Mouse (Mus musculus) MEL (cell line): Measurements from ENCODE around the gene Mpp4. TPM values are rescaled to one million over a fixed set of nuclear protein-coding genes. Genes with fewer than 3 reads are reported as not detected.

Experiments used
- DNase-seq: peaks from one replicate; pipeline ENCODE4 v3.0.0; 2011; ENCODE audit warnings: low read depth, low spot score
- H3K27ac ChIP-seq: 2 replicates; pipeline ENCODE4 v1.5.1; 2012; ENCODE audit warnings: low read depth, mild to moderate bottlenecking, control low read depth, low read length, moderate library complexity; ENCODE audit not compliant: control insufficient read depth
- H3K27me3 ChIP-seq, 2 experiments: fragments of 150-350 bp in 1 of 2; sonication (generic) in 1 of 2; 2 replicates each; pipeline ENCODE4 v1.6.1; 2012; ENCODE audit warnings: low read length in 2 of 2, mild to moderate bottlenecking in 2 of 2, improper control_type of control experiment in 1 of 2, moderate library complexity in 1 of 2; ENCODE audit not compliant: insufficient read depth in 2 of 2, control insufficient read depth in 1 of 2
- H3K36me3 ChIP-seq, 2 experiments: 2 replicates each; pipeline ENCODE4 v1.6.1; 2012 to 2014; ENCODE audit warnings: low read length in 2 of 2, improper control_type of control experiment in 1 of 2, inconsistent platforms in 1 of 2, mild to moderate bottlenecking in 1 of 2; ENCODE audit not compliant: insufficient read depth in 2 of 2, control insufficient read depth in 1 of 2
- H3K4me1 ChIP-seq, 2 experiments: fragments of 150-350 bp in 1 of 2; sonication (generic) in 1 of 2; 2 replicates each; pipeline ENCODE4 v1.6.1; 2012; ENCODE audit warnings: low read length in 2 of 2, improper control_type of control experiment in 1 of 2, mild to moderate bottlenecking in 1 of 2; ENCODE audit not compliant: insufficient read depth in 2 of 2, control insufficient read depth in 1 of 2
- H3K4me3 ChIP-seq, 2 experiments: fragments of 150-350 bp in 1 of 2; sonication (generic) in 1 of 2; 2 replicates each; pipeline ENCODE4 v1.5.1; 2012; ENCODE audit warnings: low read depth in 2 of 2, low read length in 2 of 2, mild to moderate bottlenecking in 2 of 2, moderate library complexity in 2 of 2, control low read depth in 1 of 2, improper control_type of control experiment in 1 of 2; ENCODE audit not compliant: control insufficient read depth in 1 of 2, insufficient read depth in 1 of 2
- H3K79me2 ChIP-seq: 2 replicates; pipeline ENCODE4 v1.6.1; 2012; ENCODE audit warnings: mild to moderate bottlenecking, low read length, moderate library complexity; ENCODE audit not compliant: control insufficient read depth, poor library complexity, insufficient read depth
- H3K9ac ChIP-seq: 2 replicates; pipeline ENCODE4 v1.6.1; 2012; ENCODE audit warnings: low read depth, mild to moderate bottlenecking, control low read depth, low read length, moderate library complexity; ENCODE audit not compliant: control insufficient read depth, poor library complexity, severe bottlenecking
- H3K9me3 ChIP-seq: fragments of 150-350 bp; sonication (generic); replicated peaks from 2 replicates; pipeline ENCODE4 v1.6.1; 2012; ENCODE audit warnings: mild to moderate bottlenecking, low read length, improper control_type of control experiment, moderate library complexity; ENCODE audit not compliant: insufficient read depth
- CHD2 ChIP-seq: IDR thresholded peaks from 2 replicates; pipeline ENCODE4 v1.6.1; 2011; ENCODE audit warnings: low read length, improper control_type of control experiment
- CTCF ChIP-seq, 3 experiments: IDR thresholded peaks in 2 of 3; conservative IDR thresholded peaks in 1 of 3; 2 replicates each; pipeline ENCODE4 v1.5.1; 2011 to 2012; ENCODE audit warnings: low read length in 3 of 3, low read depth in 2 of 3, mild to moderate bottlenecking in 2 of 3, improper control_type of control experiment in 1 of 3, inconsistent platforms in 1 of 3, mixed read lengths in 1 of 3, moderate library complexity in 1 of 3; ENCODE audit not compliant: control insufficient read depth in 1 of 3, insufficient read depth in 1 of 3, poor library complexity in 1 of 3, severe bottlenecking in 1 of 3
- E2F4 ChIP-seq: IDR thresholded peaks from 2 replicates; pipeline ENCODE4 v1.6.1; 2011; ENCODE audit warnings: low read depth, low read length, improper control_type of control experiment, borderline replicate concordance
- ELF1 ChIP-seq: IDR thresholded peaks from 2 replicates; pipeline ENCODE4 v1.6.1; 2014; ENCODE audit warnings: low read depth, mild to moderate bottlenecking, inconsistent platforms, low read length, improper control_type of control experiment, moderate library complexity
- GABPA ChIP-seq: IDR thresholded peaks from 2 replicates; pipeline ENCODE4 v1.6.1; 2012; ENCODE audit warnings: low read depth, mild to moderate bottlenecking, inconsistent platforms, low read length, improper control_type of control experiment, moderate library complexity
- MXI1 ChIP-seq: IDR thresholded peaks from 2 replicates; pipeline ENCODE4 v1.6.1; 2011; ENCODE audit warnings: mild to moderate bottlenecking, low read depth, low read length, improper control_type of control experiment
- NELFE ChIP-seq: IDR thresholded peaks from 2 replicates; pipeline ENCODE4 v1.6.1; 2011; ENCODE audit warnings: low read depth, low read length, improper control_type of control experiment
- NRF1 ChIP-seq: IDR thresholded peaks from 2 replicates; pipeline ENCODE4 v1.6.1; 2014; ENCODE audit warnings: low read depth, mild to moderate bottlenecking, inconsistent platforms, low read length, improper control_type of control experiment, moderate library complexity; ENCODE audit not compliant: poor library complexity, insufficient read depth, severe bottlenecking
- POLR2A ChIP-seq, 2 experiments: IDR thresholded peaks; 2 replicates each; pipeline ENCODE4 v1.6.1; 2011 to 2012; ENCODE audit warnings: low read length in 2 of 2, mild to moderate bottlenecking in 2 of 2, control low read depth in 1 of 2, improper control_type of control experiment in 1 of 2, low read depth in 1 of 2, moderate library complexity in 1 of 2; ENCODE audit not compliant: control insufficient read depth in 1 of 2, insufficient read depth in 1 of 2, poor library complexity in 1 of 2
- POLR2AphosphoS2 ChIP-seq: IDR thresholded peaks from 2 replicates; pipeline ENCODE4 v1.6.1; 2011; ENCODE audit warnings: low read length, improper control_type of control experiment
- POLR2AphosphoS5 ChIP-seq: IDR thresholded peaks from 2 replicates; pipeline ENCODE4 v1.6.1; 2012; ENCODE audit warnings: low read depth, borderline replicate concordance, mild to moderate bottlenecking, inconsistent platforms, low read length, moderate library complexity, mixed read lengths
- SIN3A ChIP-seq: IDR thresholded peaks from 2 replicates; pipeline ENCODE4 v1.6.1; 2012; ENCODE audit warnings: low read length, improper control_type of control experiment, inconsistent platforms
- TAL1 ChIP-seq: IDR thresholded peaks from 2 replicates; pipeline ENCODE4 v1.6.1; 2012; ENCODE audit warnings: mild to moderate bottlenecking, inconsistent platforms, low read length, moderate library complexity, mixed read lengths
- TBP ChIP-seq: IDR thresholded peaks from 2 replicates; pipeline ENCODE4 v1.8.0; 2011; ENCODE audit warnings: low read depth, low read length, improper control_type of control experiment
- TCF12 ChIP-seq: IDR thresholded peaks from 2 replicates; pipeline ENCODE4 v1.6.1; 2014; ENCODE audit warnings: low read depth, mild to moderate bottlenecking, inconsistent platforms, low read length, improper control_type of control experiment, moderate library complexity
- UBTF ChIP-seq: IDR thresholded peaks from 2 replicates; pipeline ENCODE4 v1.6.1; 2012; ENCODE audit warnings: low read depth, mild to moderate bottlenecking, inconsistent platforms, low read length, improper control_type of control experiment, moderate library complexity, borderline replicate concordance; ENCODE audit not compliant: insufficient read depth
- USF2 ChIP-seq, 2 experiments: IDR thresholded peaks; 2 replicates each; pipeline ENCODE4 v1.6.1; 2011 to 2012; ENCODE audit warnings: improper control_type of control experiment in 2 of 2, low read length in 2 of 2, borderline replicate concordance in 1 of 2, inconsistent platforms in 1 of 2, low read depth in 1 of 2, mild to moderate bottlenecking in 1 of 2; ENCODE audit not compliant: insufficient read depth in 1 of 2
- ZC3H11A ChIP-seq: IDR thresholded peaks from 2 replicates; pipeline ENCODE4 v1.6.1; 2012; ENCODE audit warnings: low read depth, mild to moderate bottlenecking, inconsistent platforms, low read length, improper control_type of control experiment
- ZKSCAN1 ChIP-seq: IDR thresholded peaks from 2 replicates; pipeline ENCODE4 v1.6.1; 2012; ENCODE audit warnings: low read depth, mild to moderate bottlenecking, inconsistent platforms, low read length, improper control_type of control experiment, moderate library complexity
- ZMIZ1 ChIP-seq: IDR thresholded peaks from 2 replicates; pipeline ENCODE4 v1.6.1; 2012; ENCODE audit warnings: low read depth, mild to moderate bottlenecking, inconsistent platforms, low read length, improper control_type of control experiment, moderate library complexity
- polyA plus RNA-seq, 2 experiments: library from polyadenylated mRNA; stranded (reverse) in 1 of 2; unstranded in 1 of 2; fragments of >175 nt in 1 of 2; fragments of >200 nt in 1 of 2; gene quantifications; 2 replicates each; pipeline versions ENCODE4 v1.2.1 to v1.2.4; 2012; ENCODE audit warnings: low replicate concordance in 2 of 2, low read depth in 1 of 2; ENCODE audit not compliant: insufficient read length in 2 of 2, insufficient read depth in 1 of 2, missing spikeins in 1 of 2
- total RNA-seq: library from RNA; depleted of rRNA; stranded (reverse); fragments of 300-350 nt; gene quantifications from 2 replicates; pipeline ENCODE4 v1.2.3, GENCODE M21; 2012

The Mpp4 gene
- total and polyA plus RNA-seq, 3 experiments, result 0.19 to 0.23 TPM; not detected in 1

GRCm38 (mm10) chr1:59211651-59212050 is 48.5 kb upstream of the Mpp4 start:
- H3K36me3 ChIP-seq, result peaks cover 0 to 2% of the 10 kb centered on the region in 2 experiments; a peak in 1 of 4 replicates

GRCm38 (mm10) chr1:59208331-59208730 is 45.1 kb upstream of the Mpp4 start:
- H3K9me3 ChIP-seq, result no peaks in the 10 kb centered on the region
- DNase-seq, result no peak
- H3K27me3 ChIP-seq, result no peaks in the 10 kb centered on the region
- H3K9ac ChIP-seq, result no peak overlapping the region
- no peaks in the 10 kb centered on the region for H3K36me3 ChIP-seq
- H3K79me2 ChIP-seq, result no peaks in the 10 kb centered on the region
- H3K4me1 ChIP-seq, result no peaks in the 10 kb centered on the region
- TF ChIP-seq MXI1 (no peak), GABPA (no peak), TAL1 (no peak), SIN3A (no peak), TCF12 (no peak), ZKSCAN1 (no peak), USF2 (IDR thresholded peaks at IDR 0.05; ENCODE audit: borderline replicate concordance in 1 of 2, insufficient read depth in 1 of 2, low read depth in 1 of 2, low read length in 2 of 2) (no peak), NELFE (no peak), CTCF (IDR thresholded peaks at IDR 0.05 in 2 of 3, conservative IDR thresholded peaks at IDR 0.05 in 1 of 3; ENCODE audit: control insufficient read depth in 1 of 3, insufficient read depth in 1 of 3, low read depth in 2 of 3, low read length in 3 of 3, poor library complexity in 1 of 3, severe bottlenecking in 1 of 3) (no peak), UBTF (no peak), POLR2AphosphoS2 (no peak)
- no peak overlapping the region for H3K27ac ChIP-seq
- H3K4me3 ChIP-seq, result no peak overlapping the region

More at GRCm38 (mm10) chr1:59211651-59212050, 48.5 kb upstream of the Mpp4 start:
- H3K27me3 ChIP-seq, result no peaks in the 10 kb centered on the region
- no peaks in the 10 kb centered on the region for H3K4me1 ChIP-seq
- TF ChIP-seq SIN3A (no peak), TBP (no peak), NRF1 (no peak), ZMIZ1 (no peak), POLR2AphosphoS5 (no peak), POLR2A (IDR thresholded peaks at IDR 0.05; ENCODE audit: control insufficient read depth in 1 of 2, insufficient read depth in 1 of 2, low read depth in 1 of 2, low read length in 2 of 2, poor library complexity in 1 of 2) (no peak), CHD2 (no peak), ZC3H11A (no peak), UBTF (no peak), POLR2AphosphoS2 (no peak), ELF1 (no peak), E2F4 (no peak)
- H3K27ac ChIP-seq, result no peak overlapping the region
- H3K4me3 ChIP-seq, result no peak overlapping the region
- H3K9me3 ChIP-seq, result no peaks in the 10 kb centered on the region
- no peak for DNase-seq
- no peak overlapping the region for H3K9ac ChIP-seq
- H3K79me2 ChIP-seq, result no peaks in the 10 kb centered on the region
